Mouse (Mus musculus) right cerebral cortex, postnatal 10 days (tissue): ENCODE measurements around the gene Rfx6.

Experiments
- DNase-seq, 2 experiments: peaks; one replicate each; pipeline ENCODE4 v3.0.0; 2021; ENCODE audit warnings: low spot score in 2 of 2

Rfx6 gene

GRCm38 (mm10) chr10:51677548-51678250 is at the start of gene Rfx6:
Gene Rfx6, plus strand, starts transcription at chr10:51677756.
- peak in 1 of 2 experiments; percentile 24 for DNase-seq

GRCm38 (mm10) chr10:51631411-51632136 is 46.0 kb upstream of the Rfx6 start, which contains the start of gene Gprc6a:
Gene Gprc6a, minus strand, starts transcription at chr10:51631461.
- DNase-seq = no peak

GRCm38 (mm10) chr10:51649506-51650221 is 27.9 kb upstream of the Rfx6 start:
- DNase-seq = no peak

GRCm38 (mm10) chr10:51657324-51657723 is 20.2 kb upstream of the Rfx6 start:
- DNase-seq = no peak

- no peak for DNase-seq
Measured at GRCm38 (mm10) chr10:51669334-51669733, 8.2 kb upstream of the Rfx6 start.

- no peak for DNase-seq
Measured at GRCm38 (mm10) chr10:51671583-51671982, 6.0 kb upstream of the Rfx6 start.

- DNase-seq = no peak
Measured at GRCm38 (mm10) chr10:51672082-51672779, 5.3 kb upstream of the Rfx6 start.

- DNase-seq = no peak
Measured at GRCm38 (mm10) chr10:51678251-51678639, 689 bp downstream of the Rfx6 start.

- DNase-seq = no peak
Measured at GRCm38 (mm10) chr10:51720904-51721303, 43.3 kb downstream of the Rfx6 start.

GRCm38 (mm10) chr10:51761436-51761835 is 83.9 kb downstream of the Rfx6 start:
- no peak for DNase-seq

GRCm38 (mm10) chr10:51763241-51763640 is 85.7 kb downstream of the Rfx6 start:
- DNase-seq = no peak

GRCm38 (mm10) chr10:51768445-51768844 is 90.9 kb downstream of the Rfx6 start:
- DNase-seq = no peak

GRCm38 (mm10) chr10:51769252-51769651 is 91.7 kb downstream of the Rfx6 start:
- DNase-seq = no peak

- DNase-seq = no peak
Measured at GRCm38 (mm10) chr10:51779648-51780047, 102.1 kb downstream of the Rfx6 start.
